Mouse (Mus musculus) heart, adult 2 months (tissue): ENCODE results near the gene Zdhhc6. TPM values are rescaled to one million over a fixed set of nuclear protein-coding genes. Genes with fewer than 3 reads are reported as not detected.

Experiments used
- DNase-seq, 2 experiments: peaks; one replicate each; pipeline ENCODE4 v3.0.0; 2021
- H3K27ac ChIP-seq: fragments of 200-600 bp; 2 replicates; pipeline ENCODE4 v1.8.1; 2022
- H3K27me3 ChIP-seq: fragments of 200-500 bp; 2 replicates; pipeline ENCODE4 v1.6.1; 2012; ENCODE audit warnings: mild to moderate bottlenecking, low read length, inconsistent platforms, mixed read lengths; ENCODE audit not compliant: control insufficient read depth, insufficient read depth
- H3K36me3 ChIP-seq: fragments of 200-500 bp; 2 replicates; pipeline ENCODE4 v1.6.1; 2012; ENCODE audit warnings: low read length, inconsistent platforms; ENCODE audit not compliant: control insufficient read depth, insufficient read depth
- H3K4me1 ChIP-seq: fragments of 200-500 bp; 2 replicates; pipeline ENCODE4 v1.6.1; 2011; ENCODE audit warnings: low read length; ENCODE audit not compliant: control insufficient read depth, insufficient read depth
- H3K4me3 ChIP-seq: fragments of 200-600 bp; 2 replicates; pipeline ENCODE4 v1.8.1; 2022
- H3K79me2 ChIP-seq: fragments of 200-500 bp; replicated peaks from 2 replicates; pipeline ENCODE4 v1.6.1; 2012; ENCODE audit warnings: mild to moderate bottlenecking, inconsistent platforms, low read length, moderate library complexity, mixed read lengths; ENCODE audit not compliant: control insufficient read depth, insufficient read depth
- H3K9ac ChIP-seq: fragments of 200-500 bp; 2 replicates; pipeline ENCODE4 v1.6.1; 2012; ENCODE audit warnings: low read depth, mild to moderate bottlenecking, control low read depth, inconsistent platforms, low read length, mixed read lengths
- CTCF ChIP-seq: fragments of 200-600 bp; IDR thresholded peaks from 2 replicates; pipeline ENCODE4 v1.8.1; 2022; ENCODE audit warnings: antibody characterized with exemption, mild to moderate bottlenecking, moderate library complexity
- EP300 ChIP-seq: fragments of 200-500 bp; IDR thresholded peaks from 2 replicates; pipeline ENCODE4 v1.6.1; 2011; ENCODE audit warnings: low read depth, low read length, control low read depth; ENCODE audit not compliant: insufficient read depth
- POLR2A ChIP-seq: fragments of 200-500 bp; IDR thresholded peaks from 2 replicates; pipeline ENCODE4 v1.6.1; 2011; ENCODE audit warnings: mild to moderate bottlenecking, low read depth, low read length, control low read depth; ENCODE audit not compliant: insufficient read depth
- WGBS: fragments of 180-500 bp; shearing (Covaris S2); methylation state at CpG from one replicate; pipeline ENCODE4 v1.1.7; 2018; 5-methylcytosine and 5-hydroxymethylcytosine counted together
- intact Hi-C: fragments of 180-260 bp; cut with DNase I; formaldehyde crosslinking; loops from one replicate; pipeline ENCODE4 v1.15.1; 2025
- polyA plus RNA-seq: library from polyadenylated mRNA; depleted of rRNA; stranded (reverse); fragments of >200 nt; gene quantifications from 2 replicates; pipeline ENCODE4 v1.2.3, GENCODE M21; 2012
- total RNA-seq, 2 experiments: library from RNA; stranded (reverse); gene quantifications; 2 replicates each; pipeline ENCODE4 v1.2.3; 2021

The Zdhhc6 gene
- total and polyA plus RNA-seq, 3 experiments: 10.4 to 22.1 (median 19.6) TPM

GRCm38 (mm10) chr19:55254513-55255016 lies 61.3 kb downstream of the Zdhhc6 start:
- no peak overlapping the region for H3K27ac ChIP-seq
- H3K4me1 ChIP-seq: no peaks in the 10 kb centered on the region
- TF ChIP-seq CTCF: no peak
- no peak for TF ChIP-seq POLR2A
- no peak for TF ChIP-seq EP300
- peak overlapping the region; percentile 85 for H3K4me3 ChIP-seq
- no peak overlapping the region for H3K9ac ChIP-seq
- intact Hi-C loops: no loop called here
- whole genome bisulfite sequencing: 30% methylated on average over 5 of the region's 5 CpGs
- H3K36me3 ChIP-seq: no peaks in the 10 kb centered on the region
- no peaks in the 10 kb centered on the region for H3K79me2 ChIP-seq
- no peak for DNase-seq
- no peaks in the 10 kb centered on the region for H3K27me3 ChIP-seq

GRCm38 (mm10) chr19:55253570-55254441 lies 62.0 kb downstream of the Zdhhc6 start:
- TF ChIP-seq POLR2A (peak; percentile 91), EP300 (0 out of 2 replicates have a peak, but pooled peaks have one; percentile 16), CTCF (peak; percentile 7; the same call in 1 of the 2 replicates)
- Histone ChIP-seq H3K27ac (peak overlapping the region; percentile 97), H3K9ac (peak overlapping the region; percentile 91), H3K36me3 (no peaks in the 10 kb centered on the region), H3K79me2 (no peaks in the 10 kb centered on the region), H3K4me3 (peak overlapping the region; percentile 85), H3K27me3 (no peaks in the 10 kb centered on the region), H3K4me1 (no peaks in the 10 kb centered on the region)
- DNase-seq: peak; percentile 79 to 85
- intact Hi-C loops: loop anchor here (2.0 kb wide), 2 partner anchors 35 to 63 kb away; partner anchors contain the start of genes Vti1a and Zdhhc6
- WGBS: under 1% methylated on average over 32 of the region's 32 CpGs

GRCm38 (mm10) chr19:55253239-55253569 lies 62.6 kb downstream of the Zdhhc6 start:
- WGBS: under 1% methylated on average over 9 of the region's 9 CpGs
- H3K79me2 ChIP-seq: no peaks in the 10 kb centered on the region

GRCm38 (mm10) chr19:55251383-55252124 lies 64.3 kb downstream of the Zdhhc6 start, which contains the start of gene Acsl5:
Gene Acsl5, plus strand, starts transcription at chr19:55251938.
- intact Hi-C loops: loop anchor here (2.0 kb wide), 2 partner anchors 33 to 65 kb away; partner anchors contain the start of genes Vti1a and Zdhhc6
- no peak for TF ChIP-seq EP300
- no peak for TF ChIP-seq CTCF
- TF ChIP-seq POLR2A: no peak
- H3K4me3 ChIP-seq: no peak within 1 kb of the TSS
- H3K27ac ChIP-seq: no peak within 1 kb of the TSS
- H3K79me2 ChIP-seq: no peaks in the 10 kb centered on the region
- no peaks in the 10 kb centered on the region for H3K36me3 ChIP-seq
- H3K4me1 ChIP-seq: no peaks in the 10 kb centered on the region
- no peaks in the 10 kb centered on the region for H3K27me3 ChIP-seq
- 84% methylated on average over 9 of the region's 9 CpGs for WGBS
- DNase-seq: no peak
- H3K9ac ChIP-seq: no peak within 1 kb of the TSS

More at GRCm38 (mm10) chr19:55253239-55253569, 62.6 kb downstream of the Zdhhc6 start:
- H3K4me3 ChIP-seq: peak overlapping the region; percentile 85
- H3K9ac ChIP-seq: peak overlapping the region; percentile 91
- TF ChIP-seq EP300 (no peak), CTCF (no peak), POLR2A (no peak)
- H3K4me1 ChIP-seq: no peaks in the 10 kb centered on the region
- intact Hi-C loops: loop anchor here (2.0 kb wide), 2 partner anchors 34 to 64 kb away; partner anchors contain the start of genes Vti1a and Zdhhc6
- H3K27me3 ChIP-seq: no peaks in the 10 kb centered on the region
- DNase-seq: no peak
- H3K27ac ChIP-seq: peak overlapping the region; percentile 97
- no peaks in the 10 kb centered on the region for H3K36me3 ChIP-seq

GRCm38 (mm10) chr19:55250451-55250850 lies 65.4 kb downstream of the Zdhhc6 start:
- no peaks in the 10 kb centered on the region for H3K79me2 ChIP-seq
- no peak overlapping the region for H3K4me3 ChIP-seq
- no peaks in the 10 kb centered on the region for H3K36me3 ChIP-seq
- H3K27me3 ChIP-seq: no peaks in the 10 kb centered on the region
- TF ChIP-seq POLR2A (no peak), EP300 (no peak), CTCF (no peak)
- 60% methylated on average over 5 of the region's 5 CpGs for WGBS
- intact Hi-C loops: no loop called here
- DNase-seq: no peak
- no peak overlapping the region for H3K9ac ChIP-seq
- no peaks in the 10 kb centered on the region for H3K4me1 ChIP-seq
- no peak overlapping the region for H3K27ac ChIP-seq
